Mouse (Mus musculus) CH12.LX (cell line): Measurements from ENCODE around the gene Fam229a. TPM values are rescaled to one million over a fixed set of nuclear protein-coding genes. Genes with fewer than 3 reads are reported as not detected.

Experiments used
- DNase-seq: peaks from one replicate; pipeline ENCODE4 v3.0.0-alpha.2; 2013; ENCODE audit errors: extremely low read depth
- H3K27ac ChIP-seq: 2 replicates; pipeline ENCODE4 v1.5.1; 2012; ENCODE audit warnings: low read depth, mild to moderate bottlenecking, control low read depth, moderate library complexity; ENCODE audit not compliant: insufficient read depth
- H3K27me3 ChIP-seq: replicated peaks from 2 replicates; pipeline ENCODE3; 2012; ENCODE audit warnings: inconsistent platforms
- H3K36me3 ChIP-seq, 2 experiments: replicated peaks in 1 of 2; 2 replicates each; pipeline versions ENCODE3 to v1.6.1; 2012; ENCODE audit warnings: inconsistent platforms in 1 of 2, low read length in 1 of 2, mild to moderate bottlenecking in 1 of 2, mixed read lengths in 1 of 2, moderate library complexity in 1 of 2; ENCODE audit not compliant: control insufficient read depth in 1 of 2, insufficient read depth in 1 of 2
- H3K4me1 ChIP-seq, 2 experiments: 2 replicates each; pipeline ENCODE4 v1.6.1; 2012; ENCODE audit warnings: inconsistent platforms in 1 of 2, moderate library complexity in 1 of 2; ENCODE audit not compliant: insufficient read depth in 2 of 2, control insufficient read depth in 1 of 2
- H3K4me2 ChIP-seq: 2 replicates; pipeline ENCODE4 v1.6.1; 2012; ENCODE audit warnings: low read depth, mild to moderate bottlenecking, control low read depth; ENCODE audit not compliant: poor library complexity, insufficient read depth, severe bottlenecking
- H3K4me3 ChIP-seq, 3 experiments: fragments of 150-350 bp in 1 of 3; sonication (generic) in 1 of 3; replicated peaks in 1 of 3; 2 replicates each; pipeline versions ENCODE3 to v1.5.1; 2011 to 2012; ENCODE audit warnings: low read depth in 2 of 3, low read length in 2 of 3, mild to moderate bottlenecking in 2 of 3, moderate library complexity in 2 of 3, control low read depth in 1 of 3, improper control_type of control experiment in 1 of 3, inconsistent platforms in 1 of 3, mixed read lengths in 1 of 3; ENCODE audit not compliant: poor library complexity in 1 of 3
- H3K79me2 ChIP-seq: replicated peaks from 2 replicates; pipeline ENCODE4 v1.6.1; 2012; ENCODE audit warnings: mild to moderate bottlenecking, moderate library complexity; ENCODE audit not compliant: control insufficient read depth, poor library complexity, insufficient read depth, severe bottlenecking; ENCODE audit errors: extremely low read depth
- H3K9ac ChIP-seq: 2 replicates; pipeline ENCODE4 v1.6.1; 2012; ENCODE audit warnings: low read depth, mild to moderate bottlenecking, control low read depth, moderate library complexity; ENCODE audit not compliant: insufficient read depth
- H3K9me3 ChIP-seq: replicated peaks from 2 replicates; pipeline ENCODE3; 2012; ENCODE audit warnings: low read length, inconsistent platforms, mixed read lengths
- CHD1 ChIP-seq: IDR thresholded peaks from 2 replicates; pipeline ENCODE4 v1.6.1; 2012; ENCODE audit warnings: low read depth, low read length, improper control_type of control experiment, inconsistent platforms
- CHD2 ChIP-seq: IDR thresholded peaks from 2 replicates; pipeline ENCODE4 v1.6.1; 2011; ENCODE audit warnings: low read length, improper control_type of control experiment
- CTCF ChIP-seq, 2 experiments: IDR thresholded peaks in 1 of 2; conservative IDR thresholded peaks in 1 of 2; 2 replicates each; pipeline ENCODE4 v1.5.1; 2011 to 2012; ENCODE audit warnings: low read depth in 2 of 2, low read length in 2 of 2, improper control_type of control experiment in 1 of 2, inconsistent platforms in 1 of 2, mild to moderate bottlenecking in 1 of 2, moderate library complexity in 1 of 2
- E2F4 ChIP-seq: IDR thresholded peaks from 2 replicates; pipeline ENCODE4 v1.6.1; 2011; ENCODE audit warnings: low read depth, low read length, improper control_type of control experiment; ENCODE audit not compliant: insufficient replicate concordance
- ELF1 ChIP-seq: IDR thresholded peaks from 2 replicates; pipeline ENCODE4 v1.6.1; 2014; ENCODE audit warnings: low read depth, mild to moderate bottlenecking, inconsistent platforms, low read length, improper control_type of control experiment
- EP300 ChIP-seq: IDR thresholded peaks from 2 replicates; pipeline ENCODE4 v1.6.1; 2011; ENCODE audit warnings: low read length, improper control_type of control experiment
- ETS1 ChIP-seq: conservative IDR thresholded peaks from 2 replicates; pipeline ENCODE4 v1.6.1; 2012; ENCODE audit warnings: low read depth, mild to moderate bottlenecking, inconsistent platforms, low read length, improper control_type of control experiment, moderate library complexity
- HCFC1 ChIP-seq: IDR thresholded peaks from 2 replicates; pipeline ENCODE4 v1.6.1; 2012; ENCODE audit warnings: low read depth, mild to moderate bottlenecking, inconsistent platforms, low read length, improper control_type of control experiment
- JUN ChIP-seq: IDR thresholded peaks from 2 replicates; pipeline ENCODE4 v1.6.1; 2011; ENCODE audit warnings: low read depth, mild to moderate bottlenecking, low read length, improper control_type of control experiment, moderate library complexity; ENCODE audit not compliant: insufficient read depth
- JUND ChIP-seq: conservative IDR thresholded peaks from 2 replicates; pipeline ENCODE4 v1.6.1; 2011; ENCODE audit warnings: low read depth, low read length, improper control_type of control experiment
- MAFK ChIP-seq: IDR thresholded peaks from 2 replicates; pipeline ENCODE4 v1.6.1; 2011; ENCODE audit warnings: low read length, improper control_type of control experiment; ENCODE audit not compliant: insufficient replicate concordance
- MAZ ChIP-seq: IDR thresholded peaks from 2 replicates; pipeline ENCODE4 v1.6.1; 2012; ENCODE audit warnings: low read depth, mild to moderate bottlenecking, inconsistent platforms, low read length, improper control_type of control experiment, moderate library complexity
- MXI1 ChIP-seq: IDR thresholded peaks from 2 replicates; pipeline ENCODE4 v1.6.1; 2011; ENCODE audit warnings: mild to moderate bottlenecking, low read depth, low read length, improper control_type of control experiment
- NELFE ChIP-seq: IDR thresholded peaks from 2 replicates; pipeline ENCODE4 v1.6.1; 2011; ENCODE audit warnings: low read depth, low read length, improper control_type of control experiment
- NRF1 ChIP-seq: IDR thresholded peaks from 2 replicates; pipeline ENCODE4 v1.6.1; 2014; ENCODE audit warnings: low read depth, mild to moderate bottlenecking, inconsistent platforms, low read length, improper control_type of control experiment, moderate library complexity
- PAX5 ChIP-seq: IDR thresholded peaks from 2 replicates; pipeline ENCODE4 v1.6.1; 2012; ENCODE audit warnings: low read length, inconsistent platforms, mixed read lengths
- POLR2A ChIP-seq: IDR thresholded peaks from 2 replicates; pipeline ENCODE4 v1.6.1; 2011; ENCODE audit warnings: low read depth, mild to moderate bottlenecking, improper control_type of control experiment, low read length
- POLR2AphosphoS2 ChIP-seq: IDR thresholded peaks from 2 replicates; pipeline ENCODE4 v1.6.1; 2011; ENCODE audit warnings: low read depth, low read length, improper control_type of control experiment
- RCOR1 ChIP-seq: conservative IDR thresholded peaks from 2 replicates; pipeline ENCODE4 v1.6.1; 2012; ENCODE audit warnings: low read depth, mild to moderate bottlenecking, inconsistent platforms, low read length, improper control_type of control experiment
- SIN3A ChIP-seq: IDR thresholded peaks from 2 replicates; pipeline ENCODE4 v1.6.1; 2012; ENCODE audit warnings: low read length, improper control_type of control experiment, inconsistent platforms
- TBP ChIP-seq: conservative IDR thresholded peaks from 2 replicates; pipeline ENCODE4 v1.6.1; 2011; ENCODE audit warnings: low read depth, low read length, improper control_type of control experiment
- TCF12 ChIP-seq: IDR thresholded peaks from 2 replicates; pipeline ENCODE4 v1.6.1; 2014; ENCODE audit warnings: low read depth, mild to moderate bottlenecking, inconsistent platforms, low read length, improper control_type of control experiment
- USF1 ChIP-seq: IDR thresholded peaks from 2 replicates; pipeline ENCODE4 v1.6.1; 2014; ENCODE audit warnings: low read depth, mild to moderate bottlenecking, inconsistent platforms, low read length, improper control_type of control experiment
- USF2 ChIP-seq: conservative IDR thresholded peaks from 2 replicates; pipeline ENCODE4 v1.6.1; 2011; ENCODE audit warnings: low read depth, low read length, improper control_type of control experiment
- ZKSCAN1 ChIP-seq: IDR thresholded peaks from 2 replicates; pipeline ENCODE4 v1.6.1; 2012; ENCODE audit warnings: low read depth, inconsistent platforms, low read length, improper control_type of control experiment, borderline replicate concordance
- ZMIZ1 ChIP-seq: IDR thresholded peaks from 2 replicates; pipeline ENCODE4 v1.6.1; 2012; ENCODE audit warnings: low read depth, mild to moderate bottlenecking, inconsistent platforms, low read length, improper control_type of control experiment
- dilution Hi-C: fragments of 300-500 bp; cut with MboI; formaldehyde crosslinking; loops from 2 replicates; pipeline ENCODE4 v1.14.3; 2020; ENCODE audit warnings: low sequenced_read_pairs; ENCODE audit not compliant: extremely low pct_unique_long_range_greater_than_20kb, extremely low pct_ligation_motif_present
- in situ Hi-C: fragments of 300-500 bp; cut with MboI; formaldehyde crosslinking; loops from 3 replicates; pipeline ENCODE4 v1.14.3; 2019; ENCODE audit warnings: low sequenced_read_pairs, low pct_ligation_motif_present, low pct_unique_long_range_greater_than_20kb, mixed read lengths
- polyA plus RNA-seq: library from polyadenylated mRNA; unstranded; fragments of >175 nt; gene quantifications from 2 replicates; pipeline ENCODE4 v1.2.1, GENCODE M21; 2012; ENCODE audit warnings: low read depth; ENCODE audit not compliant: insufficient read length
- total RNA-seq, 2 experiments: library from RNA; depleted of rRNA; stranded (reverse); fragments of 300-350 nt in 1 of 2; fragments of >200 nt in 1 of 2; gene quantifications; 2 replicates each; pipeline ENCODE4 v1.2.3; 2012 to 2014

The Fam229a gene
- total and polyA plus RNA-seq, 3 experiments: not detected

GRCm38 (mm10) chr4:129496631-129497030 is 5.6 kb downstream of the Fam229a start:
- no peaks in the 10 kb centered on the region for H3K27me3 ChIP-seq
- dilution Hi-C loops: no loop called here
- no peaks in the 10 kb centered on the region for H3K9me3 ChIP-seq
- peak overlapping the region; percentile 48 for H3K4me2 ChIP-seq
- peaks cover 17 to 46% of the 10 kb centered on the region in 2 experiments for H3K4me1 ChIP-seq
- in situ Hi-C loops: no loop called here
- peak; percentile 64 for TF ChIP-seq ELF1
- TF ChIP-seq RCOR1: 0 out of 2 replicates have a peak, but pooled peaks have one; percentile 60
- TF ChIP-seq TCF12: peak; percentile 53; the same call in 1 of the 2 replicates
- TF ChIP-seq USF1: no peak
- peak; percentile 81 for TF ChIP-seq EP300
- TF ChIP-seq MAFK: no peak; the same call in 1 of the 2 replicates
- no peak for TF ChIP-seq CHD1
- no peak for TF ChIP-seq POLR2AphosphoS2
- TF ChIP-seq HCFC1: peak; percentile 29; the same call in 1 of the 2 replicates
- TF ChIP-seq ETS1: peak; percentile 58
- no peak for TF ChIP-seq ZKSCAN1
- TF ChIP-seq CHD2: peak; percentile 26; the same call in 1 of the 2 replicates
- TF ChIP-seq MAZ: 0 out of 2 replicates have a peak, but pooled peaks have one; percentile 27
- TF ChIP-seq POLR2A: peak; percentile 43; the same call in 1 of the 2 replicates
- peak; percentile 46; the same call in 1 of the 2 replicates for TF ChIP-seq SIN3A
- H3K36me3 ChIP-seq: peaks cover 0 to under 1% of the 10 kb centered on the region in 2 experiments
- peak overlapping the region; percentile 59 for H3K27ac ChIP-seq
- H3K4me3 ChIP-seq: peak overlapping the region in 1 of 3 experiments; percentile 18
- no peaks in the 10 kb centered on the region for H3K79me2 ChIP-seq
- no peak overlapping the region for H3K9ac ChIP-seq
- DNase-seq: peak; percentile 63

GRCm38 (mm10) chr4:129498941-129499340 is 8.0 kb downstream of the Fam229a start:
- dilution Hi-C loops (no loop called here), in situ Hi-C loops (no loop called here)
- Histone ChIP-seq H3K9ac (no peak overlapping the region), H3K79me2 (no peaks in the 10 kb centered on the region), H3K27ac (no peak overlapping the region), H3K9me3 (no peaks in the 10 kb centered on the region), H3K4me1 (peaks cover 20 to 65% of the 10 kb centered on the region in 2 experiments), H3K4me2 (no peak overlapping the region), H3K27me3 (no peaks in the 10 kb centered on the region), H3K4me3 (no peak overlapping the region), H3K36me3 (no peaks in the 10 kb centered on the region)
- TF ChIP-seq RCOR1 (no peak), PAX5 (no peak), MXI1 (no peak), E2F4 (no peak), USF2 (no peak), USF1 (no peak), CTCF (conservative IDR thresholded peaks at IDR 0.05 in 1 of 2, IDR thresholded peaks at IDR 0.05 in 1 of 2; ENCODE audit: low read depth in 2 of 2, low read length in 2 of 2) (no peak), JUND (no peak), TCF12 (no peak), NELFE (no peak), TBP (no peak), HCFC1 (no peak), ZMIZ1 (no peak), EP300 (no peak), MAZ (no peak), NRF1 (no peak), JUN (no peak), POLR2A (no peak)
- DNase-seq: no peak
